Mouse (Mus musculus) embryonic facial prominence, embryonic 11.5 days (tissue): Measurements from ENCODE around the gene Barhl2. TPM values are rescaled to one million over a fixed set of nuclear protein-coding genes. Genes with fewer than 3 reads are reported as not detected.

ENCODE experiments used
- ATAC-seq: fragments of 200-750 bp; cut with Nextera tagmentation; replicated peaks from 2 replicates; pipeline ENCODE4 v1.8.0; 2017; ENCODE audit warnings: low read depth; ENCODE audit not compliant: insufficient number of reproducible peaks, low FRiP score, low TSS enrichment
- DNase-seq: peaks from one replicate; pipeline ENCODE4 v3.0.0-alpha.2; 2015; ENCODE audit warnings: low spot score
- H3K27ac ChIP-seq: fragments of 300-500 bp; sonication (generic); replicated peaks from 2 replicates; pipeline ENCODE4 v1.5.1; 2014; ENCODE audit warnings: mild to moderate bottlenecking, low read depth, low read length, control low read depth
- H3K27me3 ChIP-seq: fragments of 300-500 bp; sonication (generic); 2 replicates; pipeline ENCODE4 v1.6.1; 2014; ENCODE audit warnings: mild to moderate bottlenecking, low read length, moderate library complexity, mixed read lengths; ENCODE audit not compliant: control insufficient read depth, insufficient read depth
- H3K36me3 ChIP-seq: fragments of 300-500 bp; sonication (generic); replicated peaks from 2 replicates; pipeline ENCODE4 v1.6.1; 2014; ENCODE audit warnings: low read depth, mild to moderate bottlenecking, low read length, moderate library complexity, mixed read lengths; ENCODE audit not compliant: control insufficient read depth, insufficient read depth
- H3K4me1 ChIP-seq: fragments of 300-500 bp; sonication (generic); 2 replicates; pipeline ENCODE4 v1.6.1; 2014; ENCODE audit warnings: low read length, mixed read lengths; ENCODE audit not compliant: control insufficient read depth, insufficient read depth
- H3K4me2 ChIP-seq: fragments of 300-500 bp; sonication (generic); 2 replicates; pipeline ENCODE4 v1.6.1; 2014; ENCODE audit warnings: low read depth, mild to moderate bottlenecking, control low read depth, low read length, moderate library complexity
- H3K4me3 ChIP-seq: fragments of 300-500 bp; sonication (generic); 2 replicates; pipeline ENCODE4 v1.5.1; 2014; ENCODE audit warnings: low read depth, low read length, control low read depth
- H3K9ac ChIP-seq: fragments of 300-500 bp; sonication (generic); replicated peaks from 2 replicates; pipeline ENCODE4 v1.6.1; 2014; ENCODE audit warnings: mild to moderate bottlenecking, control low read depth, low read length
- H3K9me3 ChIP-seq: fragments of 300-500 bp; sonication (generic); replicated peaks from 2 replicates; pipeline ENCODE4 v1.6.1; 2016; ENCODE audit warnings: mild to moderate bottlenecking, low read length, inconsistent platforms, mixed read lengths; ENCODE audit not compliant: control insufficient read depth
- WGBS: fragments of 180-500 bp; shearing (Covaris S2); extraction: QIAGEN DNeasy Blood & Tissue Kit; methylation state at CpG from one replicate; pipeline ENCODE4 v1.1.7; 2014; 5-methylcytosine and 5-hydroxymethylcytosine counted together
- polyA plus RNA-seq: library from polyadenylated mRNA; unstranded; fragments of >200 nt; fragmentation: Nextera tagmentation; extraction: Ambion mirVana; gene quantifications from 2 replicates; pipeline ENCODE4 v1.2.1, GENCODE M21; 2014

Gene Barhl2
- polyA plus RNA-seq, 1 experiment from 2014 or later, result 0.08 TPM

GRCm38 (mm10) chr5:106447091-106447820 is 10.7 kb downstream of the Barhl2 start:
- Histone ChIP-seq H3K4me1 (no peaks in the 10 kb centered on the region; the same call in 1 of the 2 replicates), H3K9ac (no peak overlapping the region), H3K4me3 (no peak overlapping the region), H3K27me3 (peaks cover 52% of the 10 kb centered on the region), H3K9me3 (no peaks in the 10 kb centered on the region), H3K36me3 (no peaks in the 10 kb centered on the region), H3K27ac (no peak overlapping the region), H3K4me2 (no peak overlapping the region)
- ATAC-seq, result no peak
- WGBS, result 24% methylated on average over 14 of the region's 14 CpGs
- DNase-seq, result no peak

- Histone ChIP-seq H3K9ac (no peak overlapping the region), H3K9me3 (no peaks in the 10 kb centered on the region), H3K27me3 (peaks cover 46% of the 10 kb centered on the region), H3K36me3 (no peaks in the 10 kb centered on the region), H3K4me1 (no peaks in the 10 kb centered on the region; the same call in 1 of the 2 replicates), H3K27ac (no peak overlapping the region), H3K4me3 (no peak overlapping the region), H3K4me2 (no peak overlapping the region)
- 3% methylated on average over 8 of the region's 8 CpGs for WGBS
- ATAC-seq (no peak), DNase-seq (peak; percentile 55)
Measured at GRCm38 (mm10) chr5:106446593-106446992, 11.4 kb downstream of the Barhl2 start.

GRCm38 (mm10) chr5:106445681-106446080 is 12.3 kb downstream of the Barhl2 start:
- Histone ChIP-seq H3K9me3 (no peaks in the 10 kb centered on the region), H3K4me3 (no peak overlapping the region), H3K36me3 (no peaks in the 10 kb centered on the region), H3K27ac (no peak overlapping the region), H3K9ac (no peak overlapping the region), H3K27me3 (peaks cover 42% of the 10 kb centered on the region), H3K4me1 (no peaks in the 10 kb centered on the region; the same call in 1 of the 2 replicates), H3K4me2 (no peak overlapping the region)
- ATAC-seq, result no peak
- no peak for DNase-seq
- WGBS, result 69% methylated on average over 3 of the region's 3 CpGs

GRCm38 (mm10) chr5:106438916-106439315 is 19.1 kb downstream of the Barhl2 start:
- WGBS, result 86% methylated on average over 7 of the region's 7 CpGs
- Histone ChIP-seq H3K9ac (no peak overlapping the region), H3K27me3 (no peaks in the 10 kb centered on the region), H3K4me1 (no peaks in the 10 kb centered on the region), H3K4me2 (no peak overlapping the region), H3K27ac (no peak overlapping the region), H3K9me3 (no peaks in the 10 kb centered on the region), H3K4me3 (no peak overlapping the region), H3K36me3 (no peaks in the 10 kb centered on the region)
- no peak for DNase-seq
- ATAC-seq, result no peak

DNA sequence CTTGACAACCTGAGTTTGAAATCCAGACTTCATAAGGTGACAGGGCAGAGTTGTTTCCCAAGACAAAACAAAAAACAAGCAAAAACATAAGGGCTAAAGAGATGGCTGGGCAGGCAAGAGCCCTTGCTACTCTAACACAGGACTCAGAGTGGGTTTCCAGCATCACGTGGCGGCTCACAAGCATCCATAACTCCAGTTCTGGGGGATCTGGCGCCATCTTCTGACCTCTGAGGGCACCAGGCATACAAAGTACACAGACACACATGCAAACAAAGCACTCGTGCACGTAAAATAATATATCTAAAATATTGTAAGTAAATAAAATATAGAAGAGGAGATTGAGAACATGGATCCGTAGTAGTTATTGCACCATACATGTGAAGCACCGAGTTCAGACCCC is 31.9 kb downstream of the Barhl2 start:
- Histone ChIP-seq H3K36me3 (no peaks in the 10 kb centered on the region), H3K27me3 (no peaks in the 10 kb centered on the region), H3K9ac (no peak overlapping the region), H3K4me3 (no peak overlapping the region), H3K4me1 (no peaks in the 10 kb centered on the region), H3K27ac (no peak overlapping the region), H3K9me3 (no peaks in the 10 kb centered on the region), H3K4me2 (no peak overlapping the region)
- ATAC-seq, result no peak
- 71% methylated on average over 7 of the region's 7 CpGs for WGBS
- no peak for DNase-seq

DNA sequence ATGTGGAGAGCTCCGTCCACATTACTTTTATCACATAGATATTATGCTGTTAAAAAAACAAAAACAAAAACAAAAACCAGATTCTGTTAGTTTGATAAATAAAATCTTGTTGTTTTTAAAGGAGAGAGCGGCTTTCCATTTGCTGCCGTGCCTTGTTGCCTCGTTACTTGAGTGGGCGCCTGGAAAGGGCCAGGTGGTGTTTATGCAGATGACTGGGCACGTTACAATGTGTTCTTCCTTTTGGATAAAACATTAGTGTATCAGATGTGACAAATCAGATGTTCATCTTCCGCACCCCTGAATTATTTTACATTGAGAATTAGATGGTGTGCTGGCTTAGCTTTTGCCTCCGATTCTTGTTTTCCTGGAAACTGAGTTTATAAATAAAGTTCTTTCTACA is 37.1 kb downstream of the Barhl2 start:
- Histone ChIP-seq H3K4me1 (no peaks in the 10 kb centered on the region), H3K27ac (no peak overlapping the region), H3K4me2 (no peak overlapping the region), H3K9me3 (no peaks in the 10 kb centered on the region), H3K27me3 (no peaks in the 10 kb centered on the region), H3K9ac (no peak overlapping the region), H3K36me3 (no peaks in the 10 kb centered on the region), H3K4me3 (no peak overlapping the region)
- ATAC-seq, result no peak
- WGBS, result 89% methylated on average over 8 of the region's 8 CpGs
- DNase-seq, result no peak

- Histone ChIP-seq H3K4me2 (no peak overlapping the region), H3K9ac (no peak overlapping the region), H3K4me1 (no peaks in the 10 kb centered on the region), H3K27ac (no peak overlapping the region), H3K9me3 (no peaks in the 10 kb centered on the region), H3K4me3 (no peak overlapping the region), H3K27me3 (no peaks in the 10 kb centered on the region), H3K36me3 (no peaks in the 10 kb centered on the region)
- ATAC-seq (no peak), DNase-seq (no peak)
- 92% methylated on average over 11 of the region's 11 CpGs for WGBS
Measured at GRCm38 (mm10) chr5:106420370-106420769, 37.6 kb downstream of the Barhl2 start.

DNA sequence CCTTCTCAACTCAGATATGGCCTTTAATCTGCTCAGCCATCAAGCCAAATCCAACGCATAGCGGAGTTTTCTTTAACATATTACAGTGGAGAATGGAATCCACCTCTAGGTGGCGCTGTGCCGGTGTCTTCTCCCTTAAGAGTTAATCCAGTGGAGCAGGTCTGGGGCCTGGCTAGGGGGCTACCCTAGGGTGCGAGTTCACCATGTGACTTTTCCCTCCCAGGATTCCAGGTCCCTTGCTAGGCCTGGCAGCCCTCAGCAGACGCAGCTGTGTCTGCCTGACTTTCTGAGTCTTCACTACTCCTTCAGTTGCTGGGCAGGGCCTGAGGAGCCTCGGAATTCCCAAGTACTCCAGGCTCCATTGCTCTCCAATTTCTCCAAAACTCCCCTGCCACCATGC is 40.8 kb downstream of the Barhl2 start:
- no peaks in the 10 kb centered on the region for H3K4me1 ChIP-seq
- H3K36me3 ChIP-seq, result no peaks in the 10 kb centered on the region
- no peaks in the 10 kb centered on the region for H3K27me3 ChIP-seq
- no peak overlapping the region for H3K9ac ChIP-seq
- no peak overlapping the region for H3K4me3 ChIP-seq
- no peak overlapping the region for H3K27ac ChIP-seq
- no peaks in the 10 kb centered on the region for H3K9me3 ChIP-seq
- 27% methylated on average over 7 of the region's 7 CpGs for WGBS
- no peak overlapping the region for H3K4me2 ChIP-seq
- DNase-seq (peak; percentile 69), ATAC-seq (no peak)
